Mouse (Mus musculus): ENCODE measurements around the gene Babam1.

- no peak for TF ChIP-seq CTCF (IDR thresholded peaks at IDR 0.05; ENCODE audit: control insufficient read depth, insufficient read depth, low read length)
- TF ChIP-seq POLR2A (IDR thresholded peaks at IDR 0.05; ENCODE audit: borderline replicate concordance, control insufficient read depth, low read depth, low read length), result no peak
Measured at GRCm38 (mm10) chr8:71403107-71403885, 6.6 kb downstream of the Babam1 start.
